Comparison of ENCODE assay signal across 8 mouse cellular contexts in genomic region chr5:92924851-92925477, GRCm38 (mm10).
DNase-seq lines count a peak whose midpoint lies in the region; ATAC-seq and TF ChIP-seq lines count a peak whose summit lies in the region.

No protein-coding gene starts in this region.

- peak overlapping the region; percentile 41 for H3K4me3 ChIP-seq in heart, embryonic 10.5 days
- H3K4me3 ChIP-seq in lung, embryonic 14.5 days (ENCODE audit: low read depth, low read length): peak overlapping the region; percentile 8; the same call in 1 of the 2 replicates

- 3% methylated on average over 17 of the region's 17 CpGs for WGBS in heart, embryonic 10.5 days
- 10% methylated on average over 17 of the region's 17 CpGs for WGBS in lung, embryonic 14.5 days

- peaks cover 41% of the 10 kb centered on the region for H3K36me3 ChIP-seq in heart, embryonic 10.5 days
- no peaks in the 10 kb centered on the region; the same call in 1 of the 2 replicates for H3K36me3 ChIP-seq in lung, embryonic 14.5 days (ENCODE audit: insufficient read depth)
- H3K36me3 ChIP-seq in splenic B cell, adult 2 months (ENCODE audit: control insufficient read depth, insufficient read depth, low read length, poor library complexity, severe bottlenecking): no peaks in the 10 kb centered on the region

- intact Hi-C loops in heart, postnatal 25 days (cut with DNase I): no loop called here

- ATAC-seq in lung, embryonic 14.5 days (ENCODE audit: insufficient read depth): peak; percentile 79
- ATAC-seq in erythroblast, adult 5-6 weeks (replicated peaks; ENCODE audit: low FRiP score, poor library complexity, severe bottlenecking): no peak

- peak overlapping the region; percentile 73 for H3K27ac ChIP-seq in heart, embryonic 10.5 days
- H3K27ac ChIP-seq in lung, embryonic 14.5 days (ENCODE audit: low read depth): peak overlapping the region; percentile 30; the same call in 1 of the 2 replicates

- no peaks in the 10 kb centered on the region for H3K9me3 ChIP-seq in heart, embryonic 10.5 days
- no peaks in the 10 kb centered on the region for H3K9me3 ChIP-seq in lung, embryonic 14.5 days (ENCODE audit: low read depth, low read length)

- peak overlapping the region; percentile 45 for H3K4me2 ChIP-seq in lung, embryonic 14.5 days

- DNase-seq in heart, adult 11 months: peak; percentile 98
- DNase-seq in heart, postnatal 25 days (ENCODE audit: low spot score): no peak
- DNase-seq in heart, embryonic 10.5 days (ENCODE audit: low spot score): peak; percentile 83
- peak; percentile 91 for DNase-seq in kidney, adult 8-10 months
- peak; percentile 74 for DNase-seq in lung, embryonic 14.5 days
- peak; percentile 39 for DNase-seq in splenic B cell, adult 2 months (ENCODE audit: low read depth, low spot score)
- no peak for DNase-seq in frontal cortex, postnatal 10 days (ENCODE audit: low spot score in 2 of 2)

- no peak for TF ChIP-seq CTCF in lung, embryonic 14.5 days (IDR thresholded peaks at IDR 0.05; ENCODE audit: low read depth)

- no peak overlapping the region for H3K9ac ChIP-seq in lung, embryonic 14.5 days

- H3K4me1 ChIP-seq in heart, embryonic 10.5 days: peaks cover 48% of the 10 kb centered on the region
- H3K4me1 ChIP-seq in lung, embryonic 14.5 days (ENCODE audit: insufficient read depth): 0 out of 2 replicates have a peak, but pooled peaks cover 6% of the 10 kb centered on the region

- H3K27me3 ChIP-seq in heart, embryonic 10.5 days (ENCODE audit: insufficient read depth, poor library complexity, severe bottlenecking): no peaks in the 10 kb centered on the region
- no peaks in the 10 kb centered on the region for H3K27me3 ChIP-seq in lung, embryonic 14.5 days (ENCODE audit: insufficient read depth, low read length)
- H3K27me3 ChIP-seq in splenic B cell, adult 2 months (ENCODE audit: control insufficient read depth, insufficient read depth, low read length, poor library complexity, severe bottlenecking): no peaks in the 10 kb centered on the region

Comparison
In these comparisons a context has a peak if more than half of its experiments do, and no peak if none do; other contexts are left out.
1. DNase-seq: peak in heart, adult 11 months (single experiment), heart, embryonic 10.5 days (single experiment), kidney, adult 8-10 months (2 of 2), lung, embryonic 14.5 days (single experiment) and splenic B cell, adult 2 months (single experiment); none in heart, postnatal 25 days (single experiment) and frontal cortex, postnatal 10 days (0 of 2).